Mouse (Mus musculus) midbrain, embryonic 11.5 days (tissue): ENCODE measurements around the gene Dcdc2b. TPM values are rescaled to one million over a fixed set of nuclear protein-coding genes. Genes with fewer than 3 reads are reported as not detected.

Source experiments
- ATAC-seq: fragments of 200-750 bp; cut with Nextera tagmentation; 2 replicates; pipeline ENCODE4 v1.8.0; 2017; ENCODE audit warnings: moderate TSS enrichment, moderate library complexity; ENCODE audit not compliant: low FRiP score
- DNase-seq: peaks from one replicate; pipeline ENCODE4 v3.0.0; 2015; ENCODE audit warnings: low spot score; ENCODE audit errors: missing footprints
- H3K27ac ChIP-seq: fragments of 300-500 bp; sonication (generic); 2 replicates; pipeline ENCODE4 v1.5.1; 2014; ENCODE audit warnings: low read depth, low read length
- H3K27me3 ChIP-seq: fragments of 300-500 bp; sonication (generic); 2 replicates; pipeline ENCODE4 v1.6.1; 2014; ENCODE audit warnings: mild to moderate bottlenecking, low read length, moderate library complexity, mixed read lengths; ENCODE audit not compliant: control insufficient read depth, insufficient read depth
- H3K36me3 ChIP-seq: fragments of 300-500 bp; sonication (generic); 2 replicates; pipeline ENCODE4 v1.6.1; 2014; ENCODE audit warnings: mild to moderate bottlenecking, low read length, moderate library complexity, mixed read lengths; ENCODE audit not compliant: control insufficient read depth, insufficient read depth
- H3K4me1 ChIP-seq: fragments of 300-500 bp; sonication (generic); 2 replicates; pipeline ENCODE4 v1.6.1; 2014; ENCODE audit warnings: low read length; ENCODE audit not compliant: control insufficient read depth, insufficient read depth
- H3K4me2 ChIP-seq: fragments of 300-500 bp; sonication (generic); 2 replicates; pipeline ENCODE4 v1.6.1; 2014; ENCODE audit warnings: mild to moderate bottlenecking, moderate library complexity
- H3K4me3 ChIP-seq: fragments of 300-500 bp; sonication (generic); 2 replicates; pipeline ENCODE4 v1.5.1; 2014; ENCODE audit warnings: low read depth, low read length
- H3K9ac ChIP-seq: fragments of 300-500 bp; sonication (generic); 2 replicates; pipeline ENCODE4 v1.6.1; 2014; ENCODE audit warnings: low read length
- H3K9me3 ChIP-seq: fragments of 300-500 bp; sonication (generic); 2 replicates; pipeline ENCODE4 v1.6.1; 2016; ENCODE audit warnings: low read length; ENCODE audit not compliant: control insufficient read depth
- WGBS: fragments of 180-500 bp; shearing (Covaris S2); extraction: QIAGEN DNeasy Blood & Tissue Kit; methylation state at CpG from one replicate; pipeline ENCODE4 v1.1.7; 2014; 5-methylcytosine and 5-hydroxymethylcytosine counted together
- polyA plus RNA-seq: library from polyadenylated mRNA; unstranded; fragments of >200 nt; fragmentation: Nextera tagmentation; extraction: Ambion mirVana; gene quantifications from 2 replicates; pipeline ENCODE4 v1.2.1, GENCODE M21; 2014

Dcdc2b gene
- polyA plus RNA-seq, 1 experiment from 2014 or later = 1.7 TPM

GRCm38 (mm10) chr4:129623681-129624091 is 9.6 kb upstream of the Dcdc2b start, which contains the start of gene Ccdc28b:
Ccdc28b (minus strand) TSS chr4:129623947.
- Histone ChIP-seq H3K9ac (peak within 1 kb of the TSS; percentile 70), H3K4me3 (peak within 1 kb of the TSS; percentile 51), H3K4me1 (peaks cover 27% of the 10 kb centered on the region), H3K36me3 (peaks cover 12% of the 10 kb centered on the region), H3K27ac (peak within 1 kb of the TSS; percentile 78), H3K27me3 (no peaks in the 10 kb centered on the region), H3K9me3 (no peaks in the 10 kb centered on the region), H3K4me2 (peak within 1 kb of the TSS; percentile 64)
- DNase-seq (peak; percentile 95), ATAC-seq (peak; percentile 17; the same call in 1 of the 2 replicates)
- 0% methylated on average over 10 of the region's 10 CpGs for WGBS

DNA sequence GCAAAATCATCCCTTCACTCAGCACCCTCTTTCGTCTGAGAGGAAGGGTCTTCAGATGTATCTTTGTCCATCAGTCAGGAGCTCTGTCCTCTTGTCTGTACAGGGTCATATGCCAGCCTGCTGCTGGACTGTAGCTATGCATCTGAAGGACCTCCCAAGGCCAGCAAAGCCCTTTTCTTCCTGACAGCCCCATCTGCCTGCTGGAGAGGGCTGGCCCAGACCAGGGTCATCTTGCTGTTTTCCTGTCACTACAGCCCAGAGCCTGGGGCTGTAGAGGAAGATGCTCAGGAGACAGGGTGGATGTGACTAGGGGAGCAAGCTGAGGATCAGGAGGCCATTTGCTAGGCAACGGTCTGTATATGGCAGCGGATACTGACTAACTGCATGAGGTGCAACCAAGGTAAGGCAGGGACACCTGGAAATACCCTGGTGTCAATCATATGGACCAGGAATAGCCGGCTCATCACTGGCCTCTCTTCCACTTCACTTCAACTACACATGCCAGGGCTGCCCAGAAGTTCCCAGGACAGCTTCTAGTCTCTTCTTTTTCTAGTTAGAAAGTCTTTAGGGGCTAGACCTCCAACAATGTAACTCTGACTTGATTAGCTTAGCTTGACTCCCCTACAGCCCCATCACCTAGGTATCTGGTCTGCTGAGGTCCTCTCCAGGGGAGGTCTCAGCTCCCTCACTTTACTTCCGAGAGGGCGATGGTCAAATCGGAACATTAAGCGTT is 8.9 kb upstream of the Dcdc2b start:
- peaks cover 32% of the 10 kb centered on the region for H3K4me1 ChIP-seq
- no peak for DNase-seq
- no peaks in the 10 kb centered on the region for H3K9me3 ChIP-seq
- peak overlapping the region; percentile 64 for H3K4me2 ChIP-seq
- no peaks in the 10 kb centered on the region for H3K27me3 ChIP-seq
- no peak for ATAC-seq
- 20% methylated on average over 8 of the region's 8 CpGs for WGBS
- peaks cover 6% of the 10 kb centered on the region for H3K36me3 ChIP-seq
- peak overlapping the region; percentile 70 for H3K9ac ChIP-seq
- H3K27ac ChIP-seq = peak overlapping the region; percentile 78
- peak overlapping the region; percentile 51 for H3K4me3 ChIP-seq

GRCm38 (mm10) chr4:129622120-129622802 is 8.2 kb upstream of the Dcdc2b start:
- DNase-seq (no peak), ATAC-seq (no peak)
- Histone ChIP-seq H3K27ac (no peak overlapping the region), H3K9ac (peak overlapping the region; percentile 70; the same call in 1 of the 2 replicates), H3K9me3 (no peaks in the 10 kb centered on the region), H3K4me1 (peaks cover 32% of the 10 kb centered on the region), H3K36me3 (peaks cover 3% of the 10 kb centered on the region; the same call in 1 of the 2 replicates), H3K4me3 (no peak overlapping the region; the same call in 1 of the 2 replicates), H3K27me3 (no peaks in the 10 kb centered on the region), H3K4me2 (peak overlapping the region; percentile 64)
- 79% methylated on average over 11 of the region's 11 CpGs for WGBS

DNA sequence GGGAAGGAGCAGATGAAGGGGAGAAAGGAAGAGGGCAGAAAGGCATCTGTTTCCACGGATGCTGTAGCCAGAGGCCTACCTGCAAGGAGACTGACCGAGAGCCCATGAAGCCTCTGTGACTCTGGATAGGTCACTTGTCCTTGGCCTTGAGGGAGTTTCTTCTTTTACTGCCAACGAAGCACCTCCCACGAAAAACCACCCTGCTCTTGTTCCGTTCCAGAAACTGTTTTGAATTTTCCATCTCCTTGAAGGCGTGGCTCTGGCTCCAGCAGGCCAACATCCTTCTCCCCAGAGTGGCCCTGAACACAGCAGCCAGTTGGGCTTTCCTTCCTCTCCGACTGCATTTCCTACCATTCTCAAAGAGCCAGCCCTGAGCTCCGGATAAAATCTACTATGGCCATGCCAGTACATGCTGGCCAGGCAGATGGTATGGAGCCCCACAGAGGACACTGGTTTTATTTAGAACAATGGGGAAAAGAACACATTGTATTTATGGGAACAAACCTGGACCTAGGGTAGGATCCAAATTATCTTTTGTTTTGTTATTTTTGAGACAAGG is 7.3 kb upstream of the Dcdc2b start:
- Histone ChIP-seq H3K9ac (no peak overlapping the region), H3K4me2 (no peak overlapping the region), H3K4me3 (no peak overlapping the region), H3K27ac (no peak overlapping the region), H3K4me1 (peaks cover 32% of the 10 kb centered on the region), H3K9me3 (no peaks in the 10 kb centered on the region), H3K36me3 (no peaks in the 10 kb centered on the region), H3K27me3 (no peaks in the 10 kb centered on the region)
- 84% methylated on average over 8 of the region's 8 CpGs for WGBS
- no peak for DNase-seq
- ATAC-seq = no peak

GRCm38 (mm10) chr4:129620419-129621282 is 6.6 kb upstream of the Dcdc2b start:
- WGBS = 91% methylated on average over 11 of the region's 11 CpGs
- no peaks in the 10 kb centered on the region for H3K36me3 ChIP-seq
- H3K4me3 ChIP-seq = no peak overlapping the region
- no peak overlapping the region for H3K9ac ChIP-seq
- ATAC-seq (no peak), DNase-seq (no peak)
- no peaks in the 10 kb centered on the region for H3K27me3 ChIP-seq
- no peak overlapping the region for H3K27ac ChIP-seq
- H3K9me3 ChIP-seq = no peaks in the 10 kb centered on the region
- H3K4me2 ChIP-seq = no peak overlapping the region
- peaks cover 31% of the 10 kb centered on the region for H3K4me1 ChIP-seq

- Histone ChIP-seq H3K4me2 (peak within 1 kb of the TSS; percentile 62), H3K4me1 (peaks cover 16% of the 10 kb centered on the region), H3K4me3 (peak within 1 kb of the TSS; percentile 47), H3K36me3 (no peaks in the 10 kb centered on the region), H3K9me3 (no peaks in the 10 kb centered on the region), H3K27ac (peak within 1 kb of the TSS; percentile 71; the same call in 1 of the 2 replicates), H3K27me3 (no peaks in the 10 kb centered on the region), H3K9ac (peak within 1 kb of the TSS; percentile 67)
- ATAC-seq (peak; percentile 90), DNase-seq (peak; percentile 99)
- WGBS = 4% methylated on average over 43 of the region's 44 CpGs
Measured at GRCm38 (mm10) chr4:129618786-129619691, 5.0 kb upstream of the Dcdc2b start, which contains the start of gene Iqcc. Iqcc (minus strand) TSS chr4:129619099.

- ATAC-seq (no peak), DNase-seq (no peak)
- Histone ChIP-seq H3K27me3 (no peaks in the 10 kb centered on the region), H3K4me2 (peak overlapping the region; percentile 62), H3K36me3 (no peaks in the 10 kb centered on the region), H3K4me3 (peak overlapping the region; percentile 47), H3K9me3 (no peaks in the 10 kb centered on the region), H3K27ac (no peak overlapping the region), H3K4me1 (peaks cover 14% of the 10 kb centered on the region), H3K9ac (peak overlapping the region; percentile 67)
- 94% methylated on average over 5 of the region's 5 CpGs for WGBS
Measured at GRCm38 (mm10) chr4:129618031-129618430, 4.0 kb upstream of the Dcdc2b start.
